Mouse (Mus musculus) kidney, adult 2 months (tissue): ENCODE measurements at regions not wholly inside any gene's neighbourhood (a gene's known extent, or its start where the extent isn't known, plus 50 kb on each side); places are given as distances from the start of the nearest gene placed in this dataset.

Source experiments
- DNase-seq: peaks from one replicate; pipeline ENCODE4 v3.0.0; 2021
- H3K27ac ChIP-seq: fragments of 200-500 bp; 2 replicates; pipeline ENCODE4 v1.5.1; 2012; ENCODE audit warnings: low read depth, low read length, control low read depth, inconsistent platforms; ENCODE audit not compliant: insufficient read depth
- H3K27me3 ChIP-seq: fragments of 200-500 bp; replicated peaks from 2 replicates; pipeline ENCODE4 v1.6.1; 2012; ENCODE audit warnings: mild to moderate bottlenecking, moderate library complexity, low read length, inconsistent platforms; ENCODE audit not compliant: control insufficient read depth, insufficient read depth
- H3K36me3 ChIP-seq: fragments of 200-500 bp; 2 replicates; pipeline ENCODE4 v1.6.1; 2012; ENCODE audit warnings: mild to moderate bottlenecking, moderate library complexity, low read length, inconsistent platforms; ENCODE audit not compliant: control insufficient read depth, insufficient read depth
- H3K4me1 ChIP-seq: fragments of 200-500 bp; 2 replicates; pipeline ENCODE4 v1.6.1; 2011; ENCODE audit warnings: low read length; ENCODE audit not compliant: control insufficient read depth, insufficient read depth
- H3K4me3 ChIP-seq: fragments of 200-500 bp; 2 replicates; pipeline ENCODE4 v1.5.1; 2011; ENCODE audit warnings: mild to moderate bottlenecking, low read depth, low read length, control low read depth; ENCODE audit not compliant: insufficient read depth
- CTCF ChIP-seq: fragments of 200-500 bp; conservative IDR thresholded peaks from 2 replicates; pipeline ENCODE4 v1.5.1; 2011; ENCODE audit warnings: low read depth, mild to moderate bottlenecking, control low read depth, low read length, moderate library complexity, mixed read lengths; ENCODE audit not compliant: insufficient read depth, insufficient read length
- POLR2A ChIP-seq: fragments of 200-500 bp; IDR thresholded peaks from one replicate; pipeline ENCODE4 v1.6.1; 2011; ENCODE audit warnings: low read depth, low read length, control low read depth
- WGBS: fragments of 180-500 bp; shearing (Covaris S2); methylation state at CpG from one replicate; pipeline ENCODE4 v1.1.7; 2018; 5-methylcytosine and 5-hydroxymethylcytosine counted together

GRCm38 (mm10) chr11:17502052-17502451, 244.7 kb downstream of the C1d start:
- H3K4me3 ChIP-seq = no peak overlapping the region
- no peak for TF ChIP-seq POLR2A
- no peak for DNase-seq
- no peaks in the 10 kb centered on the region for H3K36me3 ChIP-seq
- no peaks in the 10 kb centered on the region for H3K27me3 ChIP-seq
- no peak overlapping the region for H3K27ac ChIP-seq
- WGBS = 92% methylated on average over 7 of the region's 7 CpGs
- no peaks in the 10 kb centered on the region for H3K4me1 ChIP-seq

GRCm38 (mm10) chr11:17522220-17522919, 265.0 kb downstream of the C1d start:
- no peak for DNase-seq
- H3K27ac ChIP-seq = no peak overlapping the region

GRCm38 (mm10) chr11:17523329-17523728, 265.9 kb downstream of the C1d start:
- Histone ChIP-seq H3K4me3 (no peak overlapping the region), H3K27ac (no peak overlapping the region), H3K4me1 (no peaks in the 10 kb centered on the region), H3K36me3 (no peaks in the 10 kb centered on the region), H3K27me3 (no peaks in the 10 kb centered on the region)
- peak; percentile 24 for DNase-seq
- 61% methylated on average over 4 of the region's 4 CpGs for WGBS
- TF ChIP-seq POLR2A (no peak), CTCF (no peak)

More at GRCm38 (mm10) chr11:17522220-17522919, 265.0 kb downstream of the C1d start:
- no peaks in the 10 kb centered on the region for H3K4me1 ChIP-seq
- 62% methylated on average over 12 of the region's 12 CpGs for WGBS
- H3K36me3 ChIP-seq = no peaks in the 10 kb centered on the region
- H3K4me3 ChIP-seq = no peak overlapping the region
- no peaks in the 10 kb centered on the region for H3K27me3 ChIP-seq
- TF ChIP-seq CTCF (no peak), POLR2A (no peak)

- no peaks in the 10 kb centered on the region for H3K36me3 ChIP-seq
- WGBS = 62% methylated on average over 7 of the region's 7 CpGs
- no peak for DNase-seq
Observed at GRCm38 (mm10) chr11:17524985-17525775, 267.8 kb downstream of the C1d start.

GRCm38 (mm10) chr11:17526476-17526875, 269.1 kb downstream of the C1d start:
- DNase-seq = no peak
- no peak overlapping the region for H3K27ac ChIP-seq
- H3K36me3 ChIP-seq = no peaks in the 10 kb centered on the region
- no peaks in the 10 kb centered on the region for H3K4me1 ChIP-seq
- TF ChIP-seq CTCF (no peak), POLR2A (no peak)
- H3K27me3 ChIP-seq = no peaks in the 10 kb centered on the region
- no peak overlapping the region for H3K4me3 ChIP-seq
- 64% methylated on average over 5 of the region's 5 CpGs for WGBS

More at GRCm38 (mm10) chr11:17524985-17525775, 267.8 kb downstream of the C1d start:
- Histone ChIP-seq H3K4me1 (no peaks in the 10 kb centered on the region), H3K27ac (no peak overlapping the region), H3K27me3 (no peaks in the 10 kb centered on the region), H3K4me3 (no peak overlapping the region)
- TF ChIP-seq POLR2A (no peak), CTCF (no peak)

- Histone ChIP-seq H3K27me3 (no peaks in the 10 kb centered on the region), H3K36me3 (no peaks in the 10 kb centered on the region), H3K4me1 (no peaks in the 10 kb centered on the region), H3K4me3 (no peak overlapping the region), H3K27ac (no peak overlapping the region)
- 77% methylated on average over 6 of the region's 6 CpGs for WGBS
- DNase-seq = peak; percentile 4
- TF ChIP-seq CTCF = no peak
- no peak for TF ChIP-seq POLR2A
Observed at GRCm38 (mm10) chr11:17528609-17529008, 271.2 kb downstream of the C1d start.

GRCm38 (mm10) chr11:17533706-17534105, 276.3 kb downstream of the C1d start:
- Histone ChIP-seq H3K4me1 (no peaks in the 10 kb centered on the region), H3K4me3 (no peak overlapping the region), H3K27ac (no peak overlapping the region), H3K27me3 (no peaks in the 10 kb centered on the region), H3K36me3 (no peaks in the 10 kb centered on the region)
- TF ChIP-seq CTCF = no peak
- TF ChIP-seq POLR2A = no peak
- DNase-seq = no peak
- WGBS = 87% methylated on average over 3 of the region's 3 CpGs
